Mouse (Mus musculus): ENCODE measurements at regions not wholly inside any gene's neighbourhood (a gene's known extent, or its start where the extent isn't known, plus 50 kb on each side); places are given as distances from the start of the nearest gene placed in this dataset.

DNA sequence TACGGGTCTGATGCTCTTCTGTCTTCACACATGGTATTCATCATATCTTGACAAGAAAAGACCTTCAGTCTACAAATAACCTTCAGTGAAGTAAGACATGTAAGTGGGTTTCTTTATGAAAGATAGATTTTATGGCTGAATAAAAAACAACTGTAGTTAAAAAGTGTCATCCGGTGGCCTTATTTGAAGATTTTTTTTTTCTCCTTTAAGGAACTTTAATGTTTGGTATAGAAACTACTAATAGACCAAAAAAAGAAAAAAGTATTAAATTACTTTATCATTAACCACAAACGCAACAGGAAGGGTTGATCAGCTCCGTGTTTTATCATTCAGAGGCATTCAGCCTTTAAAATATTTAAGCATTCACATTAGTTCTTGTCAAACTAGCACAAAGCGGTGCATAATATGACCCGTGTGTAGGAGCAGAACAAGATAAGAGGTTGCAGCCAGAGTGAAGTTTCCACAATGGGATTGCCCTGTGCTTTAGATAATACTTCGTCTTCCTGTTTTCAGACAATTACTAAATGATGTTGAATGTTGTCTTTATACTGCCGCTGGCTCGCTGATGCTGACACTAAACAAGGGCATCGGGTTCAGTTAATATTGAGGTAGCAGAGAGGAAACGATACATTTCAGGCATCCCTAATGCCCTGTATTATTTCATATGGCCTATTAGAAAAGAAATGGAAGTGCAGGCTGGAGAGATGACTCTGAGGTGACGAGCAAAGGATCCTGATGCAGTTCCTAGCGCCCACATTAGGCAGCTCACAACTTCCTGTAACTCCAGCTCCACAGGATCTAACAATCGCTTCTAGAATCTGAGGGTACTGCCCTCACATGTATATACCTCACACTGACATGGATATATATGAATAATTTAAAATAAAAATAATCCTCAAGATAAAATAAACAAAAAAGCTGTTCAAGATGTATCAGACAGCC lies 244.8 kb downstream of the Rpl36a-ps1 start:
- Histone ChIP-seq H3ac (ENCODE audit: control insufficient read depth, insufficient read length) (no peak overlapping the region), H3K79me2 (ENCODE audit: control insufficient read depth, insufficient read depth) (no peaks in the 10 kb centered on the region), H3K4me3 (no peak overlapping the region), H3K36me3 (ENCODE audit: control insufficient read depth, insufficient read depth) (no peaks in the 10 kb centered on the region), H3K4me2 (ENCODE audit: low read depth) (no peak overlapping the region), H3K27me3 (ENCODE audit: control insufficient read depth, insufficient read depth, insufficient read length) (no peaks in the 10 kb centered on the region)
- TF ChIP-seq REST (IDR thresholded peaks at IDR 0.05; ENCODE audit: insufficient read depth, insufficient read length) (no peak), TCF3 (IDR thresholded peaks at IDR 0.05; ENCODE audit: insufficient read length, low read depth) (no peak), E2F4 (IDR thresholded peaks at IDR 0.05; ENCODE audit: insufficient read depth) (no peak), POLR2AphosphoS2 (IDR thresholded peaks at IDR 0.05; ENCODE audit: insufficient read length, low read depth) (no peak), MYOG (IDR thresholded peaks at IDR 0.05; ENCODE audit: control insufficient read depth in 1 of 3, insufficient read depth in 1 of 3, insufficient read length in 2 of 3, low read depth in 2 of 3) (no peak), MAX (IDR thresholded peaks at IDR 0.05; ENCODE audit: low read depth) (no peak), SRF (IDR thresholded peaks at IDR 0.05; ENCODE audit: control insufficient read depth, insufficient read length, low read depth) (no peak), TCF12 (IDR thresholded peaks at IDR 0.05; ENCODE audit: insufficient read depth, poor library complexity, severe bottlenecking) (no peak), MYOD1 (IDR thresholded peaks at IDR 0.05; ENCODE audit: control insufficient read depth in 1 of 3, insufficient read length in 2 of 3, low read depth in 2 of 3) (no peak), USF1 (IDR thresholded peaks at IDR 0.05; ENCODE audit: low read depth) (no peak), POLR2A (IDR thresholded peaks at IDR 0.05; ENCODE audit: insufficient read length, low read depth) (no peak)

DNA sequence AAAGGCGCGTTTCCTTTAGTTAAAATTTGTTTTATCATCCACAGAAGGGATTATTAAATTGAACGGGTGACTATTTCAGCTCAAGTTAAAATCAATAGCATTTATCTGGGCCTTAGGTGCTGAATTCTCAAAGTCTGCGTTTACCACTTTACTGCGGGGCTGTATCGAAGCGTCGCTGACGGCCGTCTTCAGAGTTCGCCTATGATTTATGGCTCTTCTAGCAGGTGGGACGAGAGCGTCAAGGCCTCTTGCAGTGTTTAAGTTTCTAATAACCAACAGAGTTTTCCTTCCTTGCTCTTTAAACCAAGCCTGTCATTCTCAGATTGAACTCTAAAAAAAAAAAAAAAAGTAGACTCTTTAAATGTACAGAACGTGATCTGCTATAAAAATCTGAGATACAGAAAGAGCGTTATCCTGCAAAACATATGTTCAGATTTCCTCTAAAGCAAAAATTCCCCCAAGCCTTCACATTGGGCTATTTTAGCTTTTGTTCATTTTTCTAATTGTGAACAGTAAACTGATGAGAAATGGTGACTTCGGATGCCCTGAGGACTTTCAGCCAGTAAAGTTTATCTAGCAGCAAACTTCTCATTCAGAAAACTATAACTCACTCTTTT lies 246.9 kb downstream of the Rpl36a-ps1 start:
- Histone ChIP-seq H3K36me3 (ENCODE audit: control insufficient read depth, insufficient read depth) (no peaks in the 10 kb centered on the region), H3K79me2 (ENCODE audit: control insufficient read depth, insufficient read depth) (no peaks in the 10 kb centered on the region), H3K27me3 (ENCODE audit: control insufficient read depth, insufficient read depth, insufficient read length) (no peaks in the 10 kb centered on the region), H3K4me2 (ENCODE audit: low read depth) (no peak overlapping the region), H3ac (ENCODE audit: control insufficient read depth, insufficient read length) (no peak overlapping the region), H3K4me3 (no peak overlapping the region)
- TF ChIP-seq POLR2A (IDR thresholded peaks at IDR 0.05; ENCODE audit: insufficient read length, low read depth) (no peak), SRF (IDR thresholded peaks at IDR 0.05; ENCODE audit: control insufficient read depth, insufficient read length, low read depth) (no peak), REST (IDR thresholded peaks at IDR 0.05; ENCODE audit: insufficient read depth, insufficient read length) (no peak), E2F4 (IDR thresholded peaks at IDR 0.05; ENCODE audit: insufficient read depth) (no peak), USF1 (IDR thresholded peaks at IDR 0.05; ENCODE audit: low read depth) (no peak), CEBPB (IDR thresholded peaks at IDR 0.05; ENCODE audit: insufficient read depth, poor library complexity, severe bottlenecking) (no peak), TCF12 (IDR thresholded peaks at IDR 0.05; ENCODE audit: insufficient read depth, poor library complexity, severe bottlenecking) (no peak), MYOG (IDR thresholded peaks at IDR 0.05; ENCODE audit: control insufficient read depth in 1 of 3, insufficient read depth in 1 of 3, insufficient read length in 2 of 3, low read depth in 2 of 3) (no peak), MAX (IDR thresholded peaks at IDR 0.05; ENCODE audit: low read depth) (no peak), MYOD1 (IDR thresholded peaks at IDR 0.05; ENCODE audit: control insufficient read depth in 1 of 3, insufficient read length in 2 of 3, low read depth in 2 of 3) (no peak), TCF3 (IDR thresholded peaks at IDR 0.05; ENCODE audit: insufficient read length, low read depth) (no peak), POLR2AphosphoS2 (IDR thresholded peaks at IDR 0.05; ENCODE audit: insufficient read length, low read depth) (no peak)

DNA sequence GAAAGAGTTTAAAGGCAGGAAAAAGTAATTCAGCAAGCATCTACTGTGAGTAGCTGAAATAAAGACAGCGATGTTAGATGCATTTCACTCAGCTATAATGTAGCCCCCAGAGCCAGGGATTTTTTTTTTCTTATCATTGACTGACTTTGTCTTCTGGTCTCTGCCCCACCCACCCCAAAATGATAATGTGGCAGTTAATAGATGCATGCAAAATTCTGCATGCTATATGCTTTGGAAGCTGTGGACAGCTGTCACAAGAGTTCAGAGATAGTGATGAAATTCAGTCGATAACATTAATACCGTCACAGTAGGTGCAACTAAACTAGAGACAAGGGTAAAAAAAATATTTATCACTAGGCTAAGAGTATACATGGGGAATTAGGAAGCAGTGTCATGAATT lies 263.7 kb downstream of the Rpl36a-ps1 start:
- TF ChIP-seq POLR2A (IDR thresholded peaks at IDR 0.05; ENCODE audit: insufficient read length, low read depth) (no peak), E2F4 (IDR thresholded peaks at IDR 0.05; ENCODE audit: insufficient read depth) (no peak), MYOG (IDR thresholded peaks at IDR 0.05; ENCODE audit: control insufficient read depth in 1 of 3, insufficient read depth in 1 of 3, insufficient read length in 2 of 3, low read depth in 2 of 3) (no peak), SRF (IDR thresholded peaks at IDR 0.05; ENCODE audit: control insufficient read depth, insufficient read length, low read depth) (no peak)
- H3K27me3 ChIP-seq (ENCODE audit: control insufficient read depth, insufficient read depth, insufficient read length): no peaks in the 10 kb centered on the region
- no peaks in the 10 kb centered on the region for H3K36me3 ChIP-seq (ENCODE audit: control insufficient read depth, insufficient read depth)
- H3ac ChIP-seq (ENCODE audit: control insufficient read depth, insufficient read length): no peak overlapping the region
- no peak overlapping the region for H3K4me2 ChIP-seq (ENCODE audit: low read depth)
- H3K4me3 ChIP-seq: no peak overlapping the region
- no peaks in the 10 kb centered on the region for H3K79me2 ChIP-seq (ENCODE audit: control insufficient read depth, insufficient read depth)

DNA sequence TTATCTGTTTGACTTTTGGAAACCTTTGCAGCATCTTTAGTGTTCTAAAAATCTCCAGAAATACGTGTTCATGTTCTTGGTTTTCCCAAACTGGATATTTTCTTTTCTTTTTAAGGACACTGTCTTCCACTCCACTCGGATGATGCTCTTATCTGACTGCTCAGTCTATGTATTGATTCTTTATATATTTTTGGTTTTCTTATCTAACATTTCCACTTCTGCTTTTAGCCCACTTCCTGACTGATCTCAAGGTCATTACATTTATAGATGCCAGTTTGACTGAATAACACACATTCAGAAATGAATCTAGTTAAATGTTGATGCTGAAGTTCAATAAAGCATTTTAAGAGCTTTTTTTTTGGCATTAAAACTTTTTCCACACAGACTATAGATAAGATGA lies 265.3 kb downstream of the Rpl36a-ps1 start:
- Histone ChIP-seq H3K27me3 (ENCODE audit: control insufficient read depth, insufficient read depth, insufficient read length) (no peaks in the 10 kb centered on the region), H3K4me2 (ENCODE audit: low read depth) (no peak overlapping the region), H3K79me2 (ENCODE audit: control insufficient read depth, insufficient read depth) (no peaks in the 10 kb centered on the region), H3ac (ENCODE audit: control insufficient read depth, insufficient read length) (no peak overlapping the region), H3K36me3 (ENCODE audit: control insufficient read depth, insufficient read depth) (no peaks in the 10 kb centered on the region), H3K4me3 (no peak overlapping the region)
- TF ChIP-seq MYOG (IDR thresholded peaks at IDR 0.05; ENCODE audit: control insufficient read depth in 1 of 3, insufficient read depth in 1 of 3, insufficient read length in 2 of 3, low read depth in 2 of 3): no peak
- TF ChIP-seq POLR2A (IDR thresholded peaks at IDR 0.05; ENCODE audit: insufficient read length, low read depth): no peak

DNA sequence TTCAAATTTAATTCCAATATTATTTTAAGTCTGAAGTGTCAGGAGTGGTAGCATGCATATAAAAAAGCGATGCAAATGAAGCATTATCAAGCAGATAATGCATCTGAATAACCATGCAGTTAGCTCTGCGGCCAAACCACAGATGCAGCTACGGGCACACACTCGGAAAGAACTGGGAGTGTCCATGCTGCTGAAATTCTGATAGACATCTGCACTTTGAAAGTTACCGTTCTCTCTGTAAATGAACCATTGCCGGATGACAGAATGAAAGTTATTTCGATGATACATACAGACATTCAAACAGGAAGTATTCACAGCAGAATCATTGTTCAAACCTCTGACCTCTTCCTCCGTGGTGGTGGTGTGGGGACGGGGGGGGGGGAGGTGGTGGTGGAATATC lies 271.6 kb downstream of the Rpl36a-ps1 start:
- Histone ChIP-seq H3K4me2 (ENCODE audit: low read depth) (no peak overlapping the region), H3K79me2 (ENCODE audit: control insufficient read depth, insufficient read depth) (no peaks in the 10 kb centered on the region), H3K36me3 (ENCODE audit: control insufficient read depth, insufficient read depth) (no peaks in the 10 kb centered on the region), H3K4me3 (no peak overlapping the region), H3K27me3 (ENCODE audit: control insufficient read depth, insufficient read depth, insufficient read length) (no peaks in the 10 kb centered on the region), H3ac (ENCODE audit: control insufficient read depth, insufficient read length) (no peak overlapping the region)
- TF ChIP-seq MYOD1 (IDR thresholded peaks at IDR 0.05; ENCODE audit: control insufficient read depth in 1 of 3, insufficient read length in 2 of 3, low read depth in 2 of 3) (no peak), CEBPB (IDR thresholded peaks at IDR 0.05; ENCODE audit: insufficient read depth, poor library complexity, severe bottlenecking) (no peak), E2F4 (IDR thresholded peaks at IDR 0.05; ENCODE audit: insufficient read depth) (no peak), SRF (IDR thresholded peaks at IDR 0.05; ENCODE audit: control insufficient read depth, insufficient read length, low read depth) (no peak), USF1 (IDR thresholded peaks at IDR 0.05; ENCODE audit: low read depth) (no peak), POLR2AphosphoS2 (IDR thresholded peaks at IDR 0.05; ENCODE audit: insufficient read length, low read depth) (no peak), POLR2A (IDR thresholded peaks at IDR 0.05; ENCODE audit: insufficient read length, low read depth) (no peak), TCF12 (IDR thresholded peaks at IDR 0.05; ENCODE audit: insufficient read depth, poor library complexity, severe bottlenecking) (no peak), MAX (IDR thresholded peaks at IDR 0.05; ENCODE audit: low read depth) (no peak), TCF3 (IDR thresholded peaks at IDR 0.05; ENCODE audit: insufficient read length, low read depth) (no peak), MYOG (IDR thresholded peaks at IDR 0.05; ENCODE audit: control insufficient read depth in 1 of 3, insufficient read depth in 1 of 3, insufficient read length in 2 of 3, low read depth in 2 of 3) (no peak), REST (IDR thresholded peaks at IDR 0.05; ENCODE audit: insufficient read depth, insufficient read length) (no peak)

All from myocyte (in vitro differentiated cells).